In genomic region chr3:41563211-41563931, GRCm38 (mm10) we compare ENCODE assay signal across 8 mouse cellular contexts. TPM values are rescaled to one million over a fixed set of nuclear protein-coding genes. Genes with fewer than 3 reads are reported as not detected.
DNase-seq lines count a peak whose midpoint lies in the region; ATAC-seq and TF ChIP-seq lines count a peak whose summit lies in the region.

No protein-coding gene starts in this region.

- peak; percentile 71 for TF ChIP-seq CTCF in liver, embryonic 14.5 days (IDR thresholded peaks at IDR 0.05; ENCODE audit: low read depth)

- under 1% methylated on average over 81 of the region's 81 CpGs for WGBS in forebrain, embryonic 10.5 days
- under 1% methylated on average over 81 of the region's 81 CpGs for WGBS in heart, embryonic 15.5 days
- WGBS in liver, embryonic 14.5 days (ENCODE audit: insufficient replicate concordance): under 1% methylated on average over 78 of the region's 81 CpGs
- WGBS in neural tube, embryonic 11.5 days: under 1% methylated on average over 77 of the region's 81 CpGs
- under 1% methylated on average over 77 of the region's 81 CpGs for WGBS in stomach, embryonic 16.5 days

- H3K4me1 ChIP-seq in forebrain, embryonic 10.5 days: peaks cover 37% of the 10 kb centered on the region
- peaks cover 17% of the 10 kb centered on the region for H3K4me1 ChIP-seq in heart, embryonic 15.5 days (replicated peaks)
- H3K4me1 ChIP-seq in liver, embryonic 14.5 days (replicated peaks; ENCODE audit: control insufficient read depth in 2 of 2, insufficient read depth in 2 of 2, low read length in 1 of 2): peaks cover 4 to 8% of the 10 kb centered on the region in 2 experiments
- H3K4me1 ChIP-seq in neural tube, embryonic 11.5 days (ENCODE audit: control insufficient read depth, insufficient read depth, low read length): no peaks in the 10 kb centered on the region
- 0 out of 2 replicates have a peak, but pooled peaks cover 5% of the 10 kb centered on the region for H3K4me1 ChIP-seq in stomach, embryonic 16.5 days (ENCODE audit: control insufficient read depth, insufficient read depth, low read length)

- H3K36me3 ChIP-seq in forebrain, embryonic 10.5 days (replicated peaks): no peaks in the 10 kb centered on the region
- H3K36me3 ChIP-seq in heart, embryonic 15.5 days: no peaks in the 10 kb centered on the region
- no peaks in the 10 kb centered on the region for H3K36me3 ChIP-seq in liver, embryonic 14.5 days (replicated peaks; ENCODE audit: control insufficient read depth, insufficient read depth, low read depth)
- H3K36me3 ChIP-seq in neural tube, embryonic 11.5 days (ENCODE audit: control insufficient read depth, insufficient read depth, low read length): no peaks in the 10 kb centered on the region
- H3K36me3 ChIP-seq in stomach, embryonic 16.5 days (ENCODE audit: control insufficient read depth, insufficient read depth, low read length): no peaks in the 10 kb centered on the region

- peak overlapping the region; percentile 79 for H3K4me3 ChIP-seq in forebrain, embryonic 10.5 days
- peak overlapping the region; percentile 89 for H3K4me3 ChIP-seq in heart, embryonic 15.5 days
- H3K4me3 ChIP-seq in liver, embryonic 14.5 days (ENCODE audit: insufficient read depth in 1 of 2, low read depth in 2 of 2, low read length in 2 of 2): peak overlapping the region; percentile 77 to 91
- H3K4me3 ChIP-seq in neural tube, embryonic 11.5 days (ENCODE audit: low read depth, low read length): peak overlapping the region; percentile 72
- H3K4me3 ChIP-seq in stomach, embryonic 16.5 days (replicated peaks; ENCODE audit: low read length): peak overlapping the region; percentile 83

- no peaks in the 10 kb centered on the region for H3K27me3 ChIP-seq in forebrain, embryonic 10.5 days (ENCODE audit: poor library complexity, severe bottlenecking)
- H3K27me3 ChIP-seq in heart, embryonic 15.5 days: no peaks in the 10 kb centered on the region
- H3K27me3 ChIP-seq in liver, embryonic 14.5 days (ENCODE audit: control insufficient read depth, insufficient read depth, low read length): no peaks in the 10 kb centered on the region
- no peaks in the 10 kb centered on the region for H3K27me3 ChIP-seq in neural tube, embryonic 11.5 days (ENCODE audit: control insufficient read depth, insufficient read depth, low read length)
- H3K27me3 ChIP-seq in stomach, embryonic 16.5 days (ENCODE audit: control insufficient read depth, insufficient read depth, low read length): no peaks in the 10 kb centered on the region

- peak; percentile 84 for DNase-seq in CD4-positive, CD25-positive, alpha-beta regulatory T cell, adult 2 months (ENCODE audit: low read depth, low spot score)
- peak; percentile 56 for DNase-seq in c-Kit-negative CD71-positive TER-119-positive erythroid progenitor cells, embryonic 14.5 days (ENCODE audit: low read depth, low spot score)
- DNase-seq in forebrain, embryonic 10.5 days (ENCODE audit: extremely low spot score, low spot score): peak; percentile 74
- peak; percentile 87 to 90 for DNase-seq in kidney, postnatal 25 days
- DNase-seq in liver, embryonic 14.5 days (ENCODE audit: low read depth in 3 of 3, low spot score in 3 of 3): peak; percentile 56 to 63 (median 60)
- DNase-seq in neural tube, embryonic 11.5 days (ENCODE audit: low spot score): peak; percentile 85

- H3K9ac ChIP-seq in heart, embryonic 15.5 days: peak overlapping the region; percentile 91
- H3K9ac ChIP-seq in liver, embryonic 14.5 days (replicated peaks): peak overlapping the region; percentile 88
- H3K9ac ChIP-seq in neural tube, embryonic 11.5 days (ENCODE audit: low read length): peak overlapping the region; percentile 92
- peak overlapping the region; percentile 90 for H3K9ac ChIP-seq in stomach, embryonic 16.5 days (ENCODE audit: low read length)

- peak overlapping the region; percentile 99 for H3K27ac ChIP-seq in forebrain, embryonic 10.5 days
- peak overlapping the region; percentile 98 for H3K27ac ChIP-seq in heart, embryonic 15.5 days
- peak overlapping the region; percentile 90 for H3K27ac ChIP-seq in liver, embryonic 14.5 days
- peak overlapping the region; percentile 87 for H3K27ac ChIP-seq in neural tube, embryonic 11.5 days (ENCODE audit: low read depth, low read length)
- peak overlapping the region; percentile 96 for H3K27ac ChIP-seq in stomach, embryonic 16.5 days (ENCODE audit: low read length)

- H3K9me3 ChIP-seq in forebrain, embryonic 10.5 days: no peaks in the 10 kb centered on the region
- H3K9me3 ChIP-seq in heart, embryonic 15.5 days (replicated peaks): no peaks in the 10 kb centered on the region
- no peaks in the 10 kb centered on the region for H3K9me3 ChIP-seq in liver, embryonic 14.5 days (ENCODE audit: control insufficient read depth, low read length)
- H3K9me3 ChIP-seq in neural tube, embryonic 11.5 days (ENCODE audit: control insufficient read depth, low read length): no peaks in the 10 kb centered on the region
- H3K9me3 ChIP-seq in stomach, embryonic 16.5 days (replicated peaks; ENCODE audit: control insufficient read depth, low read length): no peaks in the 10 kb centered on the region

- peak; percentile 70 for ATAC-seq in heart, embryonic 15.5 days (replicated peaks; ENCODE audit: insufficient number of reproducible peaks, insufficient read depth, low FRiP score, low read depth)
- peak; percentile 70 for ATAC-seq in liver, embryonic 14.5 days (ENCODE audit: insufficient read depth)
- peak; percentile 51 for ATAC-seq in neural tube, embryonic 11.5 days (ENCODE audit: insufficient read depth, low FRiP score, low TSS enrichment)
- peak; percentile 79 for ATAC-seq in stomach, embryonic 16.5 days (ENCODE audit: insufficient read depth, low FRiP score)

- peak overlapping the region; percentile 89 for H3K4me2 ChIP-seq in heart, embryonic 15.5 days
- H3K4me2 ChIP-seq in liver, embryonic 14.5 days (ENCODE audit: low read depth): peak overlapping the region; percentile 98
- H3K4me2 ChIP-seq in neural tube, embryonic 11.5 days (ENCODE audit: low read depth): peak overlapping the region; percentile 90
- H3K4me2 ChIP-seq in stomach, embryonic 16.5 days (ENCODE audit: low read depth, low read length): peak overlapping the region; percentile 89

- TF ChIP-seq EP300 in liver, embryonic 14.5 days (IDR thresholded peaks at IDR 0.05; ENCODE audit: low read depth): no peak

RNA-seq across cellular contexts. Expression of gene Jade1, which starts 7.8 kb away (rescaled TPM):
- polyA plus RNA-seq in forebrain, embryonic 10.5 days (2016; fragmentation: Nextera tagmentation; extraction: Ambion mirVana): 19.6 and 21.2 TPM in 2 replicates
- polyA plus RNA-seq in heart, embryonic 15.5 days (2015; fragmentation: Nextera tagmentation; extraction: Ambion mirVana): 15.9 and 16.0 TPM in 2 replicates
- 2.6 and 4.5 TPM in 2 replicates for polyA plus RNA-seq in liver, embryonic 14.5 days (2012; rRNA removed)
- polyA plus RNA-seq in liver, embryonic 14.5 days (2014; fragmentation: Nextera tagmentation; extraction: Ambion mirVana): 6.1 and 7.8 TPM in 2 replicates
- 14.0 and 15.6 TPM in 2 replicates for polyA plus RNA-seq in neural tube, embryonic 11.5 days (2014; fragmentation: Nextera tagmentation; extraction: Ambion mirVana)
- 11.5 and 11.6 TPM in 2 replicates for polyA plus RNA-seq in stomach, embryonic 16.5 days (2015; fragmentation: Nextera tagmentation; extraction: Ambion mirVana)

Comparison
In these comparisons a context has a peak if more than half of its experiments do, and no peak if none do; other contexts are left out.
1. Peak in every context shown above with its lines: DNase-seq, ATAC-seq, H3K4me3 ChIP-seq and H3K27ac ChIP-seq.